Mouse (Mus musculus) ES-Bruce4 (cell line): ENCODE measurements around the gene Arhgap35.

ENCODE experiments used
- CTCF ChIP-seq: IDR thresholded peaks from one replicate; pipeline ENCODE4 v1.8.1; 2011; ENCODE audit warnings: low read depth, low read length
- EP300 ChIP-seq: IDR thresholded peaks from 2 replicates; pipeline ENCODE4 v1.6.1; 2011; ENCODE audit warnings: low read depth, low read length; ENCODE audit not compliant: insufficient read depth
- POLR2A ChIP-seq: IDR thresholded peaks from one replicate; pipeline ENCODE4 v1.8.1; 2011; ENCODE audit warnings: low read length; ENCODE audit not compliant: insufficient read depth

DNA sequence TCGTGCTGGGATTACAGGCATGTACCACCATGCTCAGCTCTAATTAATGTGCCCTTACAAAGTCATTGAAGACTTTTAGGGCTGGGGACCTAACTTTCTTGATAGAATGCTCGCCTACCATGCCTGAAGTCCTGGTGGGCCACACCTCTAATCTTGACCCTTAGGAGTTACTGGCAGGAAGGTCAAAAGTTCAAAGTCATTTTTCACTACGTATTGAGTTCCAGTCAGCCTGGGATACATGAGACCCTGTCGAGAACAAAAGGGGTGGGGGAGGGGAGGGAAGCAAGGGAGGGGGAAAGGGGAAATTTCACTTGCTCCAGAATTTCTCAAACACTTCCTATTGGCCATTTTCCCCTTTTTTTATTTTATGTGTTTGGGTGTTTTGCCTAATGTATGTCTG lies 8.3 kb upstream of the Arhgap35 start:
- no peak for TF ChIP-seq CTCF
- TF ChIP-seq POLR2A, result no peak
- no peak for TF ChIP-seq EP300
